Mouse (Mus musculus): ENCODE measurements around the gene Apba2. TPM values are rescaled to one million over a fixed set of nuclear protein-coding genes. Genes with fewer than 3 reads are reported as not detected.

Gene Apba2
- total and polyA plus RNA-seq, 2 experiments from 2014 or later = 0.42 TPM; not detected in 1

DNA sequence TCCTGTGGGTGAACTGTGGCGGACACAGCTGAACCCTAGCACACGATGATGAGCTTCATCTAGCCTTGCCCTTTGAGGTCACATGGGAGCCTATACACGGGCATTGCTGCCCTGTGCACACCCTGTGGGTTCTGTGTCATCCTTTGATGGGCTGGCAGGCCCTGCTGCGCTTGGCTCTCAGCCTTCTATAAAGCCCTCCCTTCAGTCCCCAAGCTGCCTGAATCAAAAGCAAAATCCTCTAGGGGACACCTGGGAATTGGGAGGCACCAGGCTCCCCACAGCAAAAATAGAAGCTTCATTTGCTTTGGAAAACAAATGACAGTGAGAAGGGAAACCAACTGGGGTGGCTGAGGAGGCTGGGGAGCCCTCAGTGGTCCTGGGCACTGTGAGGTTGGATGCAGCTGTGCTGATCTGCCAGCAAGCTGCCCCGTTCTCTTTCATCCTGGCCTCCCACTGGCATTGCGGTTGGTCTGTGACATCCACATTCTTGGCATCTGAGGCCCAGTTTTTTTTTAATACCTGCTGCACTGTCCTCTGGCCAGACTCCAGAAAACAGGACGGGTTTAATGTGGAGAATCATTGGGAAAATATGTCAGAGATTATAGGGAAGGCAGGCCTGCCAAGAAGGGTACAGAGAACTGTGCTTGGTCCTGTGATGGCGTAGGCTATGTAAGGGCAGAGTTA lies 126.6 kb downstream of the Apba2 start:
- Histone ChIP-seq H3K4me1 (ENCODE audit: control insufficient read depth, insufficient read depth) (no peaks in the 10 kb centered on the region), H3K9ac (replicated peaks; ENCODE audit: low read depth, low read length) (no peak overlapping the region), H3K9me3 (replicated peaks; ENCODE audit: control insufficient read depth, low read length) (no peaks in the 10 kb centered on the region), H3K27ac (ENCODE audit: low read depth) (no peak overlapping the region), H3K36me3 (replicated peaks; ENCODE audit: control insufficient read depth, insufficient read depth, low read length) (no peaks in the 10 kb centered on the region), H3K4me3 (ENCODE audit: low read depth, low read length) (no peak overlapping the region), H3K27me3 (ENCODE audit: control insufficient read depth, insufficient read depth, low read length) (no peaks in the 10 kb centered on the region), H3K4me2 (ENCODE audit: low read depth, low read length) (no peak overlapping the region)
- WGBS = 51% methylated on average over 8 of the region's 8 CpGs
- no peak for TF ChIP-seq EP300 (IDR thresholded peaks at IDR 0.05; ENCODE audit: low read depth)
- no peak for TF ChIP-seq CTCF (IDR thresholded peaks at IDR 0.05; ENCODE audit: low read depth)
- no peak for DNase-seq (ENCODE audit: low spot score)
- no peak for ATAC-seq (ENCODE audit: insufficient read depth, low read depth)

DNA sequence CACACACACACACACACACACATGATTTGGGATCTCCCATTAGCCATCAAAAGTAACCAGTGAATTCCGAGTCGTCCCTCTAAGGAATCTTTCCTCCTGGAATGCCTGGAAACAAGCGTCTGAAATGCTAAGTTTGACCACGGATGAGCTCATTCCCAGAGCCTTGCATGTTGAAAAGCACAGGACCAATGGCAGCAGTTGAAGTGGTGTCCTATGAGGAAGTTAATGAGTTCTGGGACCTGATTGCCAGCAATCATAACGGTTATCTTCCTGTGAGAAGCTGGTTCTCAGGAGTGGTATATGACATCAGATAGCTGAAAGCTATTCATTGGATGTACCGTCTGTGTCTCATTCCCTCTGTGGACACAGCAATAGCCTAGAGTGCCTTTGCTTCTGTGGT lies 129.2 kb downstream of the Apba2 start:
- DNase-seq (ENCODE audit: low spot score) (no peak), ATAC-seq (ENCODE audit: insufficient read depth, low read depth) (no peak)
- H3K9me3 ChIP-seq (replicated peaks; ENCODE audit: control insufficient read depth, low read length) = no peaks in the 10 kb centered on the region
- TF ChIP-seq CTCF (IDR thresholded peaks at IDR 0.05; ENCODE audit: low read depth) (no peak), EP300 (IDR thresholded peaks at IDR 0.05; ENCODE audit: low read depth) (no peak)
- H3K4me1 ChIP-seq (ENCODE audit: control insufficient read depth, insufficient read depth) = no peaks in the 10 kb centered on the region
- H3K9ac ChIP-seq (replicated peaks; ENCODE audit: low read depth, low read length) = no peak overlapping the region
- H3K27me3 ChIP-seq (ENCODE audit: control insufficient read depth, insufficient read depth, low read length) = no peaks in the 10 kb centered on the region
- H3K4me2 ChIP-seq (ENCODE audit: low read depth, low read length) = no peak overlapping the region
- 75% methylated on average over 6 of the region's 6 CpGs for WGBS
- no peak overlapping the region for H3K4me3 ChIP-seq (ENCODE audit: low read depth, low read length)
- H3K36me3 ChIP-seq (replicated peaks; ENCODE audit: control insufficient read depth, insufficient read depth, low read length) = no peaks in the 10 kb centered on the region
- H3K27ac ChIP-seq (ENCODE audit: low read depth) = no peak overlapping the region

DNA sequence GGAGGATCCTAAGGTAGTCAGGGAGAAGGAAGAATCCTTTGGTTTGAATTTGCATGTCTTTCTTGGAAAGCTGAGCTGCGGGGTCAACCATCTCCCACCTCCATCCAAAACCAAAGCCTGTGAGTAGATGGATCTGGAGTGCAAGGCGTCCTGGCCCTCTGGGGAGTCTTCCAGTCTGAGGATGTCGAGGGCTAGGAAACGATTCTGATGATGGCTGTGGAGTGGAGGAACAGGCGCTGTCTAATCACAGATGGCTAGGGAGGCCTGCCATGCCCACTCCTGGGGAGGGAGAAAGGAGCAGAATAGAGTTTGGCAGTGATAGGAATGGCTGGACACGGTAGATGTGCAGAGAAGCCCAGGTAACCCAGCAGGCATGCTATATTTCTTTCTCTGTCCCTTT lies 129.6 kb downstream of the Apba2 start:
- no peak for ATAC-seq (ENCODE audit: insufficient read depth, low read depth)
- Histone ChIP-seq H3K4me2 (ENCODE audit: low read depth, low read length) (no peak overlapping the region), H3K27ac (ENCODE audit: low read depth) (no peak overlapping the region), H3K9ac (replicated peaks; ENCODE audit: low read depth, low read length) (no peak overlapping the region), H3K27me3 (ENCODE audit: control insufficient read depth, insufficient read depth, low read length) (no peaks in the 10 kb centered on the region), H3K36me3 (replicated peaks; ENCODE audit: control insufficient read depth, insufficient read depth, low read length) (no peaks in the 10 kb centered on the region), H3K4me3 (ENCODE audit: low read depth, low read length) (no peak overlapping the region), H3K4me1 (ENCODE audit: control insufficient read depth, insufficient read depth) (no peaks in the 10 kb centered on the region), H3K9me3 (replicated peaks; ENCODE audit: control insufficient read depth, low read length) (no peaks in the 10 kb centered on the region)
- WGBS = 64% methylated on average over 6 of the region's 6 CpGs
- TF ChIP-seq CTCF (IDR thresholded peaks at IDR 0.05; ENCODE audit: low read depth) (no peak), EP300 (IDR thresholded peaks at IDR 0.05; ENCODE audit: low read depth) (no peak)
- no peak for DNase-seq (ENCODE audit: low spot score)

DNA sequence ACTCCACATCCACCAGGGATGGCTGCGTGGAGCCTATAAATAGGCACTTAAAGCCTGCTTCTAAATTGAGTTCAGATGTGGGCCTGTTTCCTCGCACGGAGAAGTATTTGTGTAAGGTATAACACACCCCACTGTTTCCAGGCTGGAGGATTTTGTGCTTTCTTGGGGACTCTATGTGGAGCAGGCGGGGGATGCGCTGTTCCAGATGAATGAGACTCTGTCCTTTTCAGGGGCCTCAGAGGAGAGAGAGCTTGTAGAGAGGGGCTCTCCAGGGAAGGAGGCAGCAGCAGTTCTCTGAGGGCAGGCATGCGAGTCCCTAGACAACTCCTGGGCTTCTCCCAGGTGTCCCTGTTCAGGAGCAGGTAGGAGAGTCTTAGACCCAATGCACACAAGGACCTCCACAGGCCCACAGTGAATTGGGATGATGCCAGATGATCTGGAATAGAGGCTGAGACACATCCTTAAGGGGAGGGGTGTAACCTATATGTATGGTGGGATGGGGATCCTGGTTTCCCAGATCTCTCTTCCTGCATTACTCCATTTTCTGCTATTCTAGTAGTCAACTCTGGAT lies 130.4 kb downstream of the Apba2 start:
- Histone ChIP-seq H3K36me3 (replicated peaks; ENCODE audit: control insufficient read depth, insufficient read depth, low read length) (no peaks in the 10 kb centered on the region), H3K4me1 (ENCODE audit: control insufficient read depth, insufficient read depth) (no peaks in the 10 kb centered on the region), H3K27me3 (ENCODE audit: control insufficient read depth, insufficient read depth, low read length) (no peaks in the 10 kb centered on the region), H3K9ac (replicated peaks; ENCODE audit: low read depth, low read length) (no peak overlapping the region), H3K4me3 (ENCODE audit: low read depth, low read length) (no peak overlapping the region), H3K4me2 (ENCODE audit: low read depth, low read length) (no peak overlapping the region), H3K9me3 (replicated peaks; ENCODE audit: control insufficient read depth, low read length) (no peaks in the 10 kb centered on the region), H3K27ac (ENCODE audit: low read depth) (no peak overlapping the region)
- ATAC-seq (ENCODE audit: insufficient read depth, low read depth) = no peak
- DNase-seq (ENCODE audit: low spot score) = no peak
- TF ChIP-seq CTCF (IDR thresholded peaks at IDR 0.05; ENCODE audit: low read depth) (no peak), EP300 (IDR thresholded peaks at IDR 0.05; ENCODE audit: low read depth) (no peak)
- WGBS = 49% methylated on average over 6 of the region's 6 CpGs

DNA sequence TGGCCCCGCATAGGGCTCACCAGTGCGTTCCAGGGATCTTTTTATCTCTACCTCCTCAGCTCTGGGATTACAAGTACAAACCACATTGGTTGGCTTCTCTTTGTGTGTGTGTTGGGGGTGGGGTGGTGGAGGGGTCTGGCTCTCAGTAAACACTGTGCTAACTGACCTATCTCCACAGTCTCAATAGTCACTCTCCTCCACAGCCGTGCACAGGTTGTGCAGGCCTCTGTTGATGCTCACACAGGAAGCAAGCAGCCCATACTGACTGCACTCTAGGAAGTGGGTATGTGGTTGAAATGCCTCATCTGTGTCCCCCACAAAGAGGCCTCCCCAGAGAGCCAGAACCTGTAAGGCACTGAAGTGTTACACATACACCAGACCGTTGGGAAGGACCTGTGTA lies 131.7 kb downstream of the Apba2 start:
- ATAC-seq (ENCODE audit: insufficient read depth, low read depth) = no peak
- no peaks in the 10 kb centered on the region for H3K36me3 ChIP-seq (replicated peaks; ENCODE audit: control insufficient read depth, insufficient read depth, low read length)
- DNase-seq (ENCODE audit: low spot score) = no peak
- H3K4me3 ChIP-seq (ENCODE audit: low read depth, low read length) = no peak overlapping the region
- H3K27me3 ChIP-seq (ENCODE audit: control insufficient read depth, insufficient read depth, low read length) = no peaks in the 10 kb centered on the region
- no peak overlapping the region for H3K4me2 ChIP-seq (ENCODE audit: low read depth, low read length)
- no peak overlapping the region for H3K9ac ChIP-seq (replicated peaks; ENCODE audit: low read depth, low read length)
- TF ChIP-seq EP300 (IDR thresholded peaks at IDR 0.05; ENCODE audit: low read depth) (no peak), CTCF (IDR thresholded peaks at IDR 0.05; ENCODE audit: low read depth) (no peak)
- no peak overlapping the region for H3K27ac ChIP-seq (ENCODE audit: low read depth)
- WGBS = 33% methylated on average over 4 of the region's 4 CpGs
- H3K4me1 ChIP-seq (ENCODE audit: control insufficient read depth, insufficient read depth) = no peaks in the 10 kb centered on the region
- H3K9me3 ChIP-seq (replicated peaks; ENCODE audit: control insufficient read depth, low read length) = no peaks in the 10 kb centered on the region

DNA sequence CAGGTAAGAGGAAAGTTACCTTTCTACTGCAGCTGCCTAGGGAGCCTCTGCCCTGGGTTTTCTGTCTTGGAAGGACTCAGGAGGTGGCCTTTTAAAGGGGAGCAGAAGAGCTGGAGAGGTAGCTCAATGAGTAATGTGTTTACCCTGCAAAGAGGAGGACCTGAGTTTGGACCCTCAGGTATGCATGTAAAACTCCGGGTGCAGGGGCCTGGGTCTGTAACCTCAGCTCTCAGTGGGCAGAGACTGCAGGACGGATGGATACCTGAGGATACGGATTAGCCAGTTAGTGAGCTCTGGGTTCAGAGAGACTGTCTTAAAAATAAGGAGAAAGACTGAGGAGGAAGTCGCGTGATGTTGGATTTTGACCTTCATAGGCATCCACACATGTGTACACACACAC lies 132.4 kb downstream of the Apba2 start:
- WGBS = 72% methylated on average over 5 of the region's 5 CpGs
- DNase-seq (ENCODE audit: low spot score) (no peak), ATAC-seq (ENCODE audit: insufficient read depth, low read depth) (no peak)
- H3K4me1 ChIP-seq (ENCODE audit: control insufficient read depth, insufficient read depth) = no peaks in the 10 kb centered on the region
- H3K4me3 ChIP-seq (ENCODE audit: low read depth, low read length) = no peak overlapping the region
- no peaks in the 10 kb centered on the region for H3K9me3 ChIP-seq (replicated peaks; ENCODE audit: control insufficient read depth, low read length)
- H3K27me3 ChIP-seq (ENCODE audit: control insufficient read depth, insufficient read depth, low read length) = no peaks in the 10 kb centered on the region
- TF ChIP-seq EP300 (IDR thresholded peaks at IDR 0.05; ENCODE audit: low read depth) = no peak
- H3K4me2 ChIP-seq (ENCODE audit: low read depth, low read length) = no peak overlapping the region
- no peak overlapping the region for H3K9ac ChIP-seq (replicated peaks; ENCODE audit: low read depth, low read length)
- no peak overlapping the region for H3K27ac ChIP-seq (ENCODE audit: low read depth)
- no peaks in the 10 kb centered on the region for H3K36me3 ChIP-seq (replicated peaks; ENCODE audit: control insufficient read depth, insufficient read depth, low read length)

Measured in heart, postnatal 0 days (tissue).